Mouse (Mus musculus) heart, embryonic 12.5 days (tissue): ENCODE measurements around the gene Tmem179. TPM values are rescaled to one million over a fixed set of nuclear protein-coding genes. Genes with fewer than 3 reads are reported as not detected.

ENCODE experiments used
- ATAC-seq: fragments of 200-750 bp; cut with Nextera tagmentation; 2 replicates; pipeline ENCODE4 v1.8.0; 2017; ENCODE audit warnings: moderate TSS enrichment, moderate library complexity; ENCODE audit not compliant: insufficient number of reproducible peaks, low FRiP score
- H3K27ac ChIP-seq: fragments of 300-500 bp; sonication (generic); 2 replicates; pipeline ENCODE4 v1.5.1; 2016; ENCODE audit warnings: mild to moderate bottlenecking, moderate library complexity; ENCODE audit not compliant: poor library complexity, severe bottlenecking
- H3K27me3 ChIP-seq: fragments of 300-500 bp; sonication (generic); replicated peaks from 2 replicates; pipeline ENCODE4 v1.6.1; 2016; ENCODE audit warnings: mild to moderate bottlenecking, moderate library complexity
- H3K36me3 ChIP-seq: fragments of 300-500 bp; sonication (generic); 2 replicates; pipeline ENCODE4 v1.6.1; 2016; ENCODE audit warnings: mild to moderate bottlenecking, moderate library complexity
- H3K4me1 ChIP-seq: fragments of 300-500 bp; sonication (generic); replicated peaks from 2 replicates; pipeline ENCODE4 v1.6.1; 2016; ENCODE audit warnings: mild to moderate bottlenecking
- H3K4me2 ChIP-seq: fragments of 300-500 bp; sonication (generic); 2 replicates; pipeline ENCODE4 v1.6.1; 2016; ENCODE audit warnings: mild to moderate bottlenecking, moderate library complexity
- H3K4me3 ChIP-seq: fragments of 300-500 bp; sonication (generic); 2 replicates; pipeline ENCODE4 v1.5.1; 2016; ENCODE audit warnings: mild to moderate bottlenecking
- H3K9ac ChIP-seq: fragments of 300-500 bp; sonication (generic); 2 replicates; pipeline ENCODE4 v1.6.1; 2016; ENCODE audit warnings: mild to moderate bottlenecking, moderate library complexity
- H3K9me3 ChIP-seq: fragments of 300-500 bp; sonication (generic); replicated peaks from 2 replicates; pipeline ENCODE4 v1.6.1; 2016; ENCODE audit warnings: mild to moderate bottlenecking, moderate library complexity
- WGBS: fragments of 180-500 bp; shearing (Covaris S2); methylation state at CpG from one replicate; pipeline ENCODE4 v1.1.7; 2016; 5-methylcytosine and 5-hydroxymethylcytosine counted together
- polyA plus RNA-seq: library from polyadenylated mRNA; unstranded; fragments of >200 nt; fragmentation: Nextera tagmentation; extraction: Ambion mirVana; gene quantifications from 2 replicates; pipeline ENCODE4 v1.2.1, GENCODE M21; 2016

The Tmem179 gene
- polyA plus RNA-seq = 0.68 and 0.88 TPM in 2 replicates

GRCm38 (mm10) chr12:112516697-112517337, at the start of gene Tmem179:
TSS of gene Tmem179 (minus strand) at chr12:112516747.
- Histone ChIP-seq H3K4me3 (no peak within 1 kb of the TSS), H3K4me2 (peak within 1 kb of the TSS; percentile 26), H3K27ac (peak within 1 kb of the TSS; percentile 48), H3K9me3 (no peaks in the 10 kb centered on the region), H3K36me3 (no peaks in the 10 kb centered on the region), H3K4me1 (peaks cover 25% of the 10 kb centered on the region), H3K27me3 (peaks cover 27% of the 10 kb centered on the region; the same call in 1 of the 2 replicates), H3K9ac (no peak within 1 kb of the TSS)
- WGBS = 15% methylated on average over 14 of the region's 14 CpGs
- peak; percentile 63 for ATAC-seq

- H3K36me3 ChIP-seq = no peaks in the 10 kb centered on the region
- no peak for ATAC-seq
- H3K9ac ChIP-seq = no peak overlapping the region
- H3K4me3 ChIP-seq = no peak overlapping the region
- H3K27ac ChIP-seq = no peak overlapping the region
- WGBS = 83% methylated on average over 6 of the region's 6 CpGs
- H3K4me1 ChIP-seq = peaks cover 14% of the 10 kb centered on the region
- no peaks in the 10 kb centered on the region for H3K9me3 ChIP-seq
- H3K27me3 ChIP-seq = no peaks in the 10 kb centered on the region; the same call in 1 of the 2 replicates
- H3K4me2 ChIP-seq = no peak overlapping the region
These were observed 46.5 kb upstream of the Tmem179 start for GRCm38 (mm10) chr12:112563011-112563410.

GRCm38 (mm10) chr12:112562462-112562861, 45.9 kb upstream of the Tmem179 start:
- Histone ChIP-seq H3K27me3 (no peaks in the 10 kb centered on the region; the same call in 1 of the 2 replicates), H3K27ac (no peak overlapping the region), H3K9ac (no peak overlapping the region), H3K4me1 (peaks cover 14% of the 10 kb centered on the region), H3K4me3 (no peak overlapping the region), H3K9me3 (no peaks in the 10 kb centered on the region), H3K36me3 (no peaks in the 10 kb centered on the region), H3K4me2 (no peak overlapping the region)
- WGBS = 76% methylated on average over 5 of the region's 5 CpGs
- ATAC-seq = no peak

- H3K36me3 ChIP-seq = no peaks in the 10 kb centered on the region
- no peak overlapping the region for H3K4me3 ChIP-seq
- H3K4me2 ChIP-seq = no peak overlapping the region
- no peaks in the 10 kb centered on the region for H3K9me3 ChIP-seq
- ATAC-seq = no peak
- no peaks in the 10 kb centered on the region; the same call in 1 of the 2 replicates for H3K27me3 ChIP-seq
- H3K27ac ChIP-seq = no peak overlapping the region
- no peak overlapping the region for H3K9ac ChIP-seq
- WGBS = 64% methylated on average over 3 of the region's 3 CpGs
- peaks cover 14% of the 10 kb centered on the region for H3K4me1 ChIP-seq
These were observed 44.6 kb upstream of the Tmem179 start for GRCm38 (mm10) chr12:112561163-112561562.

- ATAC-seq = no peak; the same call in 1 of the 2 replicates
- Histone ChIP-seq H3K4me1 (peaks cover 12% of the 10 kb centered on the region), H3K4me3 (no peak overlapping the region), H3K9me3 (no peaks in the 10 kb centered on the region), H3K27me3 (no peaks in the 10 kb centered on the region), H3K9ac (no peak overlapping the region), H3K27ac (no peak overlapping the region), H3K36me3 (no peaks in the 10 kb centered on the region), H3K4me2 (no peak overlapping the region)
- 19% methylated on average over 3 of the region's 5 CpGs for WGBS
These were observed 43.7 kb upstream of the Tmem179 start for GRCm38 (mm10) chr12:112560176-112560797.

- Histone ChIP-seq H3K4me2 (no peak overlapping the region), H3K36me3 (no peaks in the 10 kb centered on the region), H3K27ac (no peak overlapping the region), H3K4me1 (peaks cover 12% of the 10 kb centered on the region), H3K9ac (no peak overlapping the region), H3K27me3 (no peaks in the 10 kb centered on the region), H3K4me3 (no peak overlapping the region), H3K9me3 (no peaks in the 10 kb centered on the region)
- ATAC-seq = no peak
- WGBS = 69% methylated on average over 6 of the region's 6 CpGs
These were observed 43.1 kb upstream of the Tmem179 start for GRCm38 (mm10) chr12:112559671-112560070.

- Histone ChIP-seq H3K4me3 (no peak overlapping the region), H3K4me1 (peaks cover 12% of the 10 kb centered on the region), H3K9ac (no peak overlapping the region), H3K27me3 (no peaks in the 10 kb centered on the region), H3K4me2 (no peak overlapping the region), H3K27ac (no peak overlapping the region), H3K9me3 (no peaks in the 10 kb centered on the region), H3K36me3 (no peaks in the 10 kb centered on the region)
- 52% methylated on average over 3 of the region's 3 CpGs for WGBS
- no peak for ATAC-seq
These were observed 42.7 kb upstream of the Tmem179 start for GRCm38 (mm10) chr12:112559231-112559630.

- no peak overlapping the region for H3K9ac ChIP-seq
- no peak for ATAC-seq
- no peaks in the 10 kb centered on the region for H3K36me3 ChIP-seq
- WGBS = 80% methylated on average over 5 of the region's 5 CpGs
- H3K9me3 ChIP-seq = no peaks in the 10 kb centered on the region
- no peak overlapping the region for H3K4me3 ChIP-seq
- no peaks in the 10 kb centered on the region for H3K27me3 ChIP-seq
- H3K4me2 ChIP-seq = no peak overlapping the region
- H3K27ac ChIP-seq = no peak overlapping the region
- H3K4me1 ChIP-seq = peaks cover 13% of the 10 kb centered on the region
These were observed 40.7 kb upstream of the Tmem179 start for GRCm38 (mm10) chr12:112557219-112557618.

- no peak overlapping the region for H3K4me3 ChIP-seq
- no peaks in the 10 kb centered on the region for H3K27me3 ChIP-seq
- no peaks in the 10 kb centered on the region for H3K9me3 ChIP-seq
- no peak overlapping the region for H3K4me2 ChIP-seq
- H3K4me1 ChIP-seq = peaks cover 15% of the 10 kb centered on the region
- WGBS = 64% methylated on average over 9 of the region's 9 CpGs
- ATAC-seq = no peak
- no peak overlapping the region for H3K9ac ChIP-seq
- H3K36me3 ChIP-seq = no peaks in the 10 kb centered on the region
- no peak overlapping the region for H3K27ac ChIP-seq
These were observed 40.0 kb upstream of the Tmem179 start for GRCm38 (mm10) chr12:112556531-112557060.

GRCm38 (mm10) chr12:112554900-112555299, 38.4 kb upstream of the Tmem179 start:
- no peaks in the 10 kb centered on the region for H3K9me3 ChIP-seq
- H3K4me3 ChIP-seq = no peak overlapping the region
- H3K9ac ChIP-seq = no peak overlapping the region
- no peaks in the 10 kb centered on the region for H3K27me3 ChIP-seq
- WGBS = 45% methylated on average over 12 of the region's 12 CpGs
- no peak for ATAC-seq
- H3K4me2 ChIP-seq = no peak overlapping the region
- H3K36me3 ChIP-seq = no peaks in the 10 kb centered on the region
- peaks cover 8% of the 10 kb centered on the region for H3K4me1 ChIP-seq
- no peak overlapping the region for H3K27ac ChIP-seq

- H3K27ac ChIP-seq = no peak overlapping the region
- H3K4me1 ChIP-seq = 0 out of 2 replicates have a peak, but pooled peaks cover 3% of the 10 kb centered on the region
- H3K36me3 ChIP-seq = no peaks in the 10 kb centered on the region
- H3K27me3 ChIP-seq = no peaks in the 10 kb centered on the region
- no peaks in the 10 kb centered on the region for H3K9me3 ChIP-seq
- H3K4me2 ChIP-seq = no peak overlapping the region
- ATAC-seq = no peak
- WGBS = 57% methylated on average over 5 of the region's 5 CpGs
- no peak overlapping the region for H3K4me3 ChIP-seq
- H3K9ac ChIP-seq = 0 out of 2 replicates have a peak overlapping the region, but pooled peaks have one; percentile 18
These were observed 36.0 kb upstream of the Tmem179 start for GRCm38 (mm10) chr12:112552520-112552919.
